In genomic region chr7:111020814-111021213, GRCm38 (mm10) we compare ENCODE assay signal across 21 mouse cellular contexts. TPM values are rescaled to one million over a fixed set of nuclear protein-coding genes. Genes with fewer than 3 reads are reported as not detected.
DNase-seq lines count a peak whose midpoint lies in the region; ATAC-seq and TF ChIP-seq lines count a peak whose summit lies in the region.
"Had no signal": no experiment of that assay in that cellular context is flagged by ENCODE, and none has a peak within 500 bp of the region (broad histone marks: within the 10 kb centered on the region; RNA-seq: fewer than 3 reads in every experiment).

No protein-coding gene starts in this region.

- TF ChIP-seq POLR2A in liver, adult 2 months (IDR thresholded peaks at IDR 0.05; ENCODE audit: extremely low read depth, insufficient read depth, low read length), result no peak

- H3K4me2 ChIP-seq in embryonic facial prominence, embryonic 14.5 days (ENCODE audit: low read depth, low read length), result no peak overlapping the region
- H3K4me2 ChIP-seq in liver, embryonic 11.5 days, result no peak overlapping the region
- H3K4me2 ChIP-seq: embryonic facial prominence, embryonic 13.5 days; hindbrain, embryonic 12.5 days had no signal

- H3K27me3 ChIP-seq in embryonic facial prominence, embryonic 14.5 days (replicated peaks; ENCODE audit: control insufficient read depth, insufficient read depth, low read length), result no peaks in the 10 kb centered on the region
- no peaks in the 10 kb centered on the region for H3K27me3 ChIP-seq in embryonic facial prominence, embryonic 10.5 days (replicated peaks; ENCODE audit: low read depth, poor library complexity, severe bottlenecking)
- H3K27me3 ChIP-seq in liver, adult 2 months (ENCODE audit: control insufficient read depth, insufficient read depth, low read length), result no peaks in the 10 kb centered on the region
- H3K27me3 ChIP-seq in liver, embryonic 11.5 days (replicated peaks; ENCODE audit: control insufficient read depth, insufficient read depth, low read length), result no peaks in the 10 kb centered on the region
- H3K27me3 ChIP-seq: embryonic facial prominence, embryonic 13.5 days; hindbrain, embryonic 12.5 days had no signal

- no peak for TF ChIP-seq CTCF in liver, adult 2 months (IDR thresholded peaks at IDR 0.05; ENCODE audit: low read depth, low read length)

- no peaks in the 10 kb centered on the region for H3K9me3 ChIP-seq in embryonic facial prominence, embryonic 14.5 days (ENCODE audit: control insufficient read depth, low read length)
- no peaks in the 10 kb centered on the region for H3K9me3 ChIP-seq in embryonic facial prominence, embryonic 10.5 days
- H3K9me3 ChIP-seq in liver, embryonic 11.5 days (ENCODE audit: control insufficient read depth, low read length), result no peaks in the 10 kb centered on the region
- H3K9me3 ChIP-seq: embryonic facial prominence, embryonic 13.5 days; forebrain, embryonic 10.5 days; heart, embryonic 10.5 days; hindbrain, embryonic 12.5 days had no signal

- WGBS in embryonic facial prominence, embryonic 14.5 days, result 62% methylated on average over 4 of the region's 4 CpGs
- 81% methylated on average over 4 of the region's 4 CpGs for WGBS in embryonic facial prominence, embryonic 10.5 days
- WGBS in liver, adult 2 months, result 51% methylated on average over 4 of the region's 4 CpGs
- WGBS in liver, embryonic 11.5 days, result 79% methylated on average over 4 of the region's 4 CpGs

- no peaks in the 10 kb centered on the region for H3K79me2 ChIP-seq in liver, adult 2 months (ENCODE audit: control insufficient read depth, insufficient read depth, low read length)

- H3K9ac ChIP-seq in embryonic facial prominence, embryonic 14.5 days (ENCODE audit: low read depth, low read length), result no peak overlapping the region
- no peak overlapping the region for H3K9ac ChIP-seq in liver, adult 2 months (ENCODE audit: low read depth, low read length)
- H3K9ac ChIP-seq in liver, embryonic 11.5 days (ENCODE audit: low read depth, low read length), result no peak overlapping the region
- H3K9ac ChIP-seq: embryonic facial prominence, embryonic 13.5 days; hindbrain, embryonic 12.5 days had no signal

- H3K4me3 ChIP-seq in embryonic facial prominence, embryonic 14.5 days (ENCODE audit: low read depth, low read length), result no peak overlapping the region
- H3K4me3 ChIP-seq in embryonic facial prominence, embryonic 10.5 days, result no peak overlapping the region
- H3K4me3 ChIP-seq in liver, adult 2 months (ENCODE audit: insufficient read depth, low read depth, low read length), result no peak overlapping the region
- H3K4me3 ChIP-seq in liver, embryonic 11.5 days (ENCODE audit: low read depth, low read length), result no peak overlapping the region
- H3K4me3 ChIP-seq: embryonic facial prominence, embryonic 13.5 days; forebrain, embryonic 10.5 days; gastrocnemius, adult 2 months; heart, embryonic 10.5 days; hindbrain, embryonic 12.5 days had no signal

- ATAC-seq in embryonic facial prominence, embryonic 14.5 days (ENCODE audit: low read depth), result no peak
- ATAC-seq in liver, embryonic 11.5 days (replicated peaks; ENCODE audit: low FRiP score), result no peak
- ATAC-seq: forebrain, embryonic 14.5 days; hindbrain, embryonic 16.5 days had no signal

- no peaks in the 10 kb centered on the region for H3K36me3 ChIP-seq in embryonic facial prominence, embryonic 14.5 days (ENCODE audit: control insufficient read depth, insufficient read depth, low read length)
- H3K36me3 ChIP-seq in embryonic facial prominence, embryonic 10.5 days (replicated peaks), result no peaks in the 10 kb centered on the region
- no peaks in the 10 kb centered on the region for H3K36me3 ChIP-seq in liver, adult 2 months (ENCODE audit: control insufficient read depth, insufficient read depth, low read length)
- no peaks in the 10 kb centered on the region for H3K36me3 ChIP-seq in liver, embryonic 11.5 days (ENCODE audit: control insufficient read depth, insufficient read depth, low read length)
- H3K36me3 ChIP-seq: embryonic facial prominence, embryonic 13.5 days; forebrain, embryonic 10.5 days; heart, embryonic 10.5 days; hindbrain, embryonic 12.5 days had no signal

- H3K4me1 ChIP-seq in embryonic facial prominence, embryonic 14.5 days (ENCODE audit: control insufficient read depth, insufficient read depth, low read length), result no peaks in the 10 kb centered on the region
- H3K4me1 ChIP-seq in embryonic facial prominence, embryonic 10.5 days, result peaks cover 14% of the 10 kb centered on the region
- H3K4me1 ChIP-seq in liver, adult 2 months (ENCODE audit: control insufficient read depth, insufficient read depth, low read length), result peaks cover 4% of the 10 kb centered on the region; the same call in 1 of the 2 replicates
- H3K4me1 ChIP-seq in liver, embryonic 11.5 days (replicated peaks; ENCODE audit: control insufficient read depth, insufficient read depth, low read length), result peaks cover 9% of the 10 kb centered on the region; the same call in 1 of the 2 replicates

- peak; percentile 26 for DNase-seq in embryonic facial prominence, embryonic 14.5 days (ENCODE audit: low spot score)
- DNase-seq in embryonic facial prominence, embryonic 10.5 days (ENCODE audit: low spot score), result no peak
- DNase-seq in liver, adult 2 months (ENCODE audit: extremely low read depth, low read depth, low spot score), result peak; percentile 64
- DNase-seq in liver, embryonic 11.5 days (ENCODE audit: low spot score), result no peak
- DNase-seq in ovary, postnatal 36 days (ENCODE audit: low spot score), result peak; percentile 40
- DNase-seq in ovary, postnatal 10 days (ENCODE audit: low spot score), result no peak
- no peak for DNase-seq in right cerebral cortex, postnatal 25 days
- DNase-seq: adrenal gland, adult 8-10 months; adrenal gland, postnatal 36 days; cerebellum, adult 9-10 months; cerebellum, postnatal 25 days; gastrocnemius, adult 2 months; gastrocnemius, postnatal 25 days; heart, postnatal 10 days; heart, postnatal 4 days had no signal

- no peak overlapping the region for H3K27ac ChIP-seq in embryonic facial prominence, embryonic 14.5 days (replicated peaks; ENCODE audit: low read depth, low read length)
- no peak overlapping the region for H3K27ac ChIP-seq in embryonic facial prominence, embryonic 10.5 days (replicated peaks)
- H3K27ac ChIP-seq in liver, adult 2 months (replicated peaks; ENCODE audit: insufficient read depth, low read depth, low read length), result no peak overlapping the region
- no peak overlapping the region for H3K27ac ChIP-seq in liver, embryonic 11.5 days (ENCODE audit: low read depth, low read length)
- H3K27ac ChIP-seq: embryonic facial prominence, embryonic 13.5 days; forebrain, embryonic 10.5 days; gastrocnemius, adult 2 months; heart, embryonic 10.5 days; hindbrain, embryonic 12.5 days had no signal

RNA-seq across cellular contexts. Expression of gene Ctr9, which starts 7.9 kb away (rescaled TPM):
- polyA plus RNA-seq in embryonic facial prominence, embryonic 14.5 days (2014; fragmentation: Nextera tagmentation; extraction: Ambion mirVana), result 59.4 and 62.7 TPM in 2 replicates
- polyA plus RNA-seq in embryonic facial prominence, embryonic 10.5 days (2016; fragmentation: Nextera tagmentation; extraction: Ambion mirVana), result 86.4 and 87.5 TPM in 2 replicates
- total RNA-seq in liver, adult 2 months (2014; rRNA removed), result 17.1 and 17.3 TPM in 2 replicates
- polyA plus RNA-seq in liver, adult 2 months (2012; rRNA removed), result 4.1 and 6.0 TPM in 2 replicates
- 53.6 and 58.3 TPM in 2 replicates for polyA plus RNA-seq in liver, embryonic 11.5 days (2014; fragmentation: Nextera tagmentation; extraction: Ambion mirVana)

RNA-seq across cellular contexts. Expression of gene Mrvi1, which starts 38.6 kb away (rescaled TPM):
- polyA plus RNA-seq in embryonic facial prominence, embryonic 14.5 days (2014; fragmentation: Nextera tagmentation; extraction: Ambion mirVana), result 1.8 and 3.0 TPM in 2 replicates
- 0.87 and 1.5 TPM in 2 replicates for polyA plus RNA-seq in embryonic facial prominence, embryonic 10.5 days (2016; fragmentation: Nextera tagmentation; extraction: Ambion mirVana)
- 0.55 and 1.2 TPM in 2 replicates for total RNA-seq in liver, adult 2 months (2014; rRNA removed)
- polyA plus RNA-seq in liver, adult 2 months (2012; rRNA removed), result 1.1 and 1.3 TPM in 2 replicates
- polyA plus RNA-seq in liver, embryonic 11.5 days (2014; fragmentation: Nextera tagmentation; extraction: Ambion mirVana), result 20.7 and 25.2 TPM in 2 replicates

Comparison
In these comparisons a context has a peak if more than half of its experiments do, and no peak if none do; other contexts are left out.
1. DNase-seq: peak in embryonic facial prominence, embryonic 14.5 days (single experiment), liver, adult 2 months (single experiment) and ovary, postnatal 36 days (single experiment); none in embryonic facial prominence, embryonic 10.5 days (single experiment), liver, embryonic 11.5 days (single experiment), ovary, postnatal 10 days (single experiment) and right cerebral cortex, postnatal 25 days (single experiment).